Comparison of ENCODE assay signal across 7 mouse cellular contexts in genomic region chr2:32981725-32982271, GRCm38 (mm10). TPM values are rescaled to one million over a fixed set of nuclear protein-coding genes. Genes with fewer than 3 reads are reported as not detected.
DNase-seq lines count a peak whose midpoint lies in the region; ATAC-seq lines count a peak whose summit lies in the region.

Gene Slc2a8, minus strand, starts transcription at chr2:32982083.

- no peaks in the 10 kb centered on the region for H3K36me3 ChIP-seq in embryonic facial prominence, embryonic 11.5 days (replicated peaks; ENCODE audit: control insufficient read depth, insufficient read depth, low read depth, low read length)
- H3K36me3 ChIP-seq in limb, embryonic 10.5 days = no peaks in the 10 kb centered on the region
- peaks cover 3% of the 10 kb centered on the region; the same call in 1 of the 2 replicates for H3K36me3 ChIP-seq in midbrain, embryonic 13.5 days

- H3K9me3 ChIP-seq in embryonic facial prominence, embryonic 11.5 days (replicated peaks; ENCODE audit: control insufficient read depth, low read length) = no peaks in the 10 kb centered on the region
- no peaks in the 10 kb centered on the region for H3K9me3 ChIP-seq in limb, embryonic 10.5 days (replicated peaks)
- no peaks in the 10 kb centered on the region for H3K9me3 ChIP-seq in midbrain, embryonic 13.5 days

- no peaks in the 10 kb centered on the region for H3K27me3 ChIP-seq in embryonic facial prominence, embryonic 11.5 days (ENCODE audit: control insufficient read depth, insufficient read depth, low read length)
- no peaks in the 10 kb centered on the region for H3K27me3 ChIP-seq in limb, embryonic 10.5 days (ENCODE audit: low read depth, poor library complexity, severe bottlenecking)
- H3K27me3 ChIP-seq in midbrain, embryonic 13.5 days = peaks cover 4% of the 10 kb centered on the region; the same call in 1 of the 2 replicates

- DNase-seq in adrenal gland, postnatal 14 days = peak; percentile 97
- peak; percentile 95 for DNase-seq in embryonic facial prominence, embryonic 11.5 days (ENCODE audit: low spot score)
- peak; percentile 96 for DNase-seq in kidney, adult 11 months
- peak; percentile 92 for DNase-seq in limb, embryonic 10.5 days (ENCODE audit: low spot score)
- peak; percentile 76 for DNase-seq in spleen, adult 12 weeks (ENCODE audit: low spot score)

- ATAC-seq in embryonic facial prominence, embryonic 11.5 days (replicated peaks; ENCODE audit: insufficient number of reproducible peaks, low FRiP score, low TSS enrichment, low read depth) = peak; percentile 99
- peak; percentile 97 for ATAC-seq in granulocyte monocyte progenitor cell, adult 5-6 weeks (replicated peaks; ENCODE audit: poor library complexity, severe bottlenecking)
- peak; percentile 99 for ATAC-seq in midbrain, embryonic 13.5 days

- H3K4me3 ChIP-seq in embryonic facial prominence, embryonic 11.5 days (ENCODE audit: low read depth, low read length) = peak within 1 kb of the TSS; percentile 73
- peak within 1 kb of the TSS; percentile 82 for H3K4me3 ChIP-seq in limb, embryonic 10.5 days
- H3K4me3 ChIP-seq in midbrain, embryonic 13.5 days (replicated peaks) = peak within 1 kb of the TSS; percentile 70

- H3K4me2 ChIP-seq in embryonic facial prominence, embryonic 11.5 days (ENCODE audit: low read depth, low read length) = peak within 1 kb of the TSS; percentile 99
- peak within 1 kb of the TSS; percentile 92 for H3K4me2 ChIP-seq in midbrain, embryonic 13.5 days (replicated peaks)

- H3K4me1 ChIP-seq in embryonic facial prominence, embryonic 11.5 days (ENCODE audit: control insufficient read depth, insufficient read depth, low read length) = peaks cover 2% of the 10 kb centered on the region; the same call in 1 of the 2 replicates
- peaks cover 19% of the 10 kb centered on the region for H3K4me1 ChIP-seq in limb, embryonic 10.5 days
- H3K4me1 ChIP-seq in midbrain, embryonic 13.5 days (replicated peaks) = peaks cover 18% of the 10 kb centered on the region

- peak within 1 kb of the TSS; percentile 80 for H3K9ac ChIP-seq in embryonic facial prominence, embryonic 11.5 days (replicated peaks; ENCODE audit: low read length)
- H3K9ac ChIP-seq in midbrain, embryonic 13.5 days (replicated peaks) = peak within 1 kb of the TSS; percentile 83

- no peak within 1 kb of the TSS for H3K27ac ChIP-seq in embryonic facial prominence, embryonic 11.5 days (replicated peaks; ENCODE audit: low read depth, low read length)
- peak within 1 kb of the TSS; percentile 86 for H3K27ac ChIP-seq in limb, embryonic 10.5 days
- H3K27ac ChIP-seq in midbrain, embryonic 13.5 days = peak within 1 kb of the TSS; percentile 52

- under 1% methylated on average over 50 of the region's 50 CpGs for WGBS in embryonic facial prominence, embryonic 11.5 days
- under 1% methylated on average over 50 of the region's 50 CpGs for WGBS in limb, embryonic 10.5 days
- WGBS in midbrain, embryonic 13.5 days = under 1% methylated on average over 47 of the region's 50 CpGs

RNA-seq across cellular contexts. Expression of gene Slc2a8, which starts in this region (rescaled TPM):
- total RNA-seq in adrenal gland, postnatal 14 days (2021) = 18.3 and 20.8 TPM in 2 replicates
- polyA plus RNA-seq in embryonic facial prominence, embryonic 11.5 days (2014; fragmentation: Nextera tagmentation; extraction: Ambion mirVana) = 10.1 and 10.8 TPM in 2 replicates
- total RNA-seq in granulocyte monocyte progenitor cell, adult 5-6 weeks (2014; fragmentation: Nextera tagmentation) = 4.0 and 4.8 TPM in 2 replicates
- total RNA-seq in granulocyte monocyte progenitor cell, adult 5-6 weeks (2017) = 3.7 and 5.8 TPM in 2 replicates
- polyA plus RNA-seq in limb, embryonic 10.5 days (2016; fragmentation: Nextera tagmentation; extraction: Ambion mirVana) = 16.5 and 22.3 TPM in 2 replicates
- 19.2 and 20.6 TPM in 2 replicates for polyA plus RNA-seq in midbrain, embryonic 13.5 days (2015; fragmentation: Nextera tagmentation; extraction: Ambion mirVana)
